Mouse (Mus musculus): ENCODE results near the gene Trim45.

DNA sequence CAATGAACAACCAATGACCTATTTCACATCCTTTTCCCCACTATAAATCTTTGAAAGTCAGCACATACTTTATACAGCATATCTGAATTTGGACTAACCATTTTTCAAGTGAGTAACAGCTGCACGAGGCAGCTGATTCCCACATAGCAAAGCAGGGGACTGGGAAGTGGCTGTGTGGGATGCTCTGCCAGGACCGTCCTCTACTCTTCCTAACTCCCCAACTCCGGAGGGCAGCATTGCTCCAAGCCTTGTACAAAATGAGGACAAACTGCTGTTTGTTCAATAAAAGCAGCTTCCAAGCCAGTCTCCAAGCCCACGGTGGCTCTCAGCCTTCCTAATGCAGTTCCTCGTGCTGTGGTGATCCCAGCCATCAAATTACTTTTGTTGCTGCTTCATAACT, 11.4 kb upstream of the Trim45 start:
- TF ChIP-seq CTCF (IDR thresholded peaks at IDR 0.05; ENCODE audit: extremely low read depth, insufficient read depth, insufficient read length, insufficient replicate concordance): no peak
- TF ChIP-seq POLR2A (IDR thresholded peaks at IDR 0.05; ENCODE audit: low read depth, low read length): no peak
